ENCODE assay signal across 8 mouse cellular contexts in the genomic region with DNA sequence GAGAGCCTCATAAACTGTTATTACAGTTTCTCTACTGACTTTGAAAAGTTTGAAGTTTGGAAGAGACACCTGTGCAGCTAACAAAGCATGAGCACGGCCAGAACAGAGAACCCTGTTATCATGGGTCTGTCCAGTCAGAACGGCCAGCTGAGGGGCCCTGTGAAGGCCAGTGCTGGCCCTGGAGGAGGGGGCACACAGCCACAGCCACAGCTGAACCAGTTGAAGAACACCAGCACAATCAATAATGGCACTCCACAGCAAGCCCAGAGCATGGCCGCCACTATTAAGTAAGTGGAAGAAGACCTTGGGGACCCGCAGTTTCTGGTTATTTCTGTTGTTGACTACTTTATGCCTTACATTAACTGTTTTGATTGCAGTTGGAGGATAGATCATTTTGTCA. TPM values are rescaled to one million over a fixed set of nuclear protein-coding genes. Genes with fewer than 3 reads are reported as not detected.
A peak's percentile ranks its signal among the peaks of the same experiment; 100 is the strongest.
DNase-seq lines count a peak whose midpoint lies in the region; ATAC-seq lines count a peak whose summit lies in the region.
"Had no signal": no experiment of that assay in that cellular context is flagged by ENCODE, and none has a peak within 500 bp of the region (broad histone marks: within the 10 kb centered on the region; RNA-seq: fewer than 3 reads in every experiment).

No protein-coding gene starts in this region.

- H3K4me1 ChIP-seq in megakaryocyte, embryonic 14.5 days = peaks cover 43% of the 10 kb centered on the region
- peaks cover 25% of the 10 kb centered on the region for H3K4me1 ChIP-seq in heart, embryonic 16.5 days (ENCODE audit: control insufficient read depth, insufficient read depth, low read length)
- H3K4me1 ChIP-seq in limb, embryonic 15.5 days = peaks cover 25% of the 10 kb centered on the region
- peaks cover 20% of the 10 kb centered on the region for H3K4me1 ChIP-seq in stomach, embryonic 15.5 days

- no peak for DNase-seq in urinary bladder, adult 18-20 months (ENCODE audit: low spot score in 2 of 2)
- DNase-seq: thymus, adult 18-20 months had no signal

- H3K4me3 ChIP-seq in megakaryocyte, embryonic 14.5 days (replicated peaks) = peak overlapping the region; percentile 70
- peak overlapping the region; percentile 28 for H3K4me3 ChIP-seq in heart, embryonic 16.5 days (ENCODE audit: low read length)
- H3K4me3 ChIP-seq in limb, embryonic 15.5 days = no peak overlapping the region; the same call in 1 of the 2 replicates
- peak overlapping the region; percentile 13; the same call in 1 of the 2 replicates for H3K4me3 ChIP-seq in stomach, embryonic 15.5 days (replicated peaks)

- H3K9ac ChIP-seq in heart, embryonic 16.5 days (ENCODE audit: low read length) = peak overlapping the region; percentile 30
- H3K9ac ChIP-seq in limb, embryonic 15.5 days = no peak overlapping the region
- no peak overlapping the region for H3K9ac ChIP-seq in stomach, embryonic 15.5 days

- H3K9me3 ChIP-seq in megakaryocyte, embryonic 14.5 days = no peaks in the 10 kb centered on the region
- H3K9me3 ChIP-seq in heart, embryonic 16.5 days (replicated peaks; ENCODE audit: control insufficient read depth, low read length) = no peaks in the 10 kb centered on the region
- no peaks in the 10 kb centered on the region for H3K9me3 ChIP-seq in limb, embryonic 15.5 days
- H3K9me3 ChIP-seq in stomach, embryonic 15.5 days = no peaks in the 10 kb centered on the region

- H3K4me2 ChIP-seq in heart, embryonic 16.5 days (ENCODE audit: low read depth, low read length) = peak overlapping the region; percentile 55
- H3K4me2 ChIP-seq in limb, embryonic 15.5 days = peak overlapping the region; percentile 21
- H3K4me2 ChIP-seq in stomach, embryonic 15.5 days = peak overlapping the region; percentile 57

- H3K36me3 ChIP-seq in megakaryocyte, embryonic 14.5 days (replicated peaks; ENCODE audit: low read length) = peaks cover 52% of the 10 kb centered on the region
- peaks cover 28% of the 10 kb centered on the region for H3K36me3 ChIP-seq in heart, embryonic 16.5 days (ENCODE audit: control insufficient read depth, insufficient read depth)
- H3K36me3 ChIP-seq in limb, embryonic 15.5 days = peaks cover 33% of the 10 kb centered on the region
- peaks cover 26% of the 10 kb centered on the region for H3K36me3 ChIP-seq in stomach, embryonic 15.5 days

- WGBS in heart, embryonic 16.5 days = 41% methylated on average over 4 of the region's 4 CpGs
- 41% methylated on average over 4 of the region's 4 CpGs for WGBS in limb, embryonic 15.5 days
- 45% methylated on average over 4 of the region's 4 CpGs for WGBS in stomach, embryonic 15.5 days

- no peak for ATAC-seq in megakaryocyte, adult 5-6 weeks (ENCODE audit: poor library complexity, severe bottlenecking)
- no peak for ATAC-seq in heart, embryonic 16.5 days (replicated peaks; ENCODE audit: extremely low read depth, insufficient read depth, low FRiP score)
- no peak for ATAC-seq in limb, embryonic 15.5 days (ENCODE audit: insufficient number of reproducible peaks, low FRiP score, low TSS enrichment, low read depth)
- ATAC-seq in stomach, embryonic 15.5 days (ENCODE audit: insufficient read depth, low FRiP score, low read depth) = no peak
- no peak for ATAC-seq in megakaryocyte-erythroid progenitor cell, adult 5-6 weeks (replicated peaks; ENCODE audit: low FRiP score, low TSS enrichment, poor library complexity, severe bottlenecking)

- no peaks in the 10 kb centered on the region for H3K27me3 ChIP-seq in megakaryocyte, embryonic 14.5 days (replicated peaks)
- no peaks in the 10 kb centered on the region for H3K27me3 ChIP-seq in heart, embryonic 16.5 days (ENCODE audit: control insufficient read depth, insufficient read depth, low read length)
- H3K27me3 ChIP-seq in limb, embryonic 15.5 days = no peaks in the 10 kb centered on the region
- no peaks in the 10 kb centered on the region for H3K27me3 ChIP-seq in stomach, embryonic 15.5 days (replicated peaks)

- no peak overlapping the region for H3K27ac ChIP-seq in heart, embryonic 16.5 days (ENCODE audit: low read length)
- no peak overlapping the region for H3K27ac ChIP-seq in limb, embryonic 15.5 days
- H3K27ac ChIP-seq in stomach, embryonic 15.5 days = no peak overlapping the region

RNA-seq across cellular contexts. Expression of gene Ddx6, which starts 2.6 kb away (rescaled TPM):
- polyA plus RNA-seq in megakaryocyte, embryonic 14.5 days (2012; ENCODE audit: insufficient read depth, low replicate concordance) = 4.1 and 10.8 TPM in 2 replicates
- 57.1 and 60.2 TPM in 2 replicates for total RNA-seq in megakaryocyte, adult 5-6 weeks (2015)
- 71.2 and 88.8 TPM in 2 replicates for total RNA-seq in megakaryocyte, adult 5-6 weeks (2017)
- 9.2 and 10.5 TPM in 2 replicates for polyA plus RNA-seq in heart, embryonic 16.5 days (2015; fragmentation: Nextera tagmentation; extraction: Ambion mirVana)
- 17.7 and 18.4 TPM in 2 replicates for polyA plus RNA-seq in limb, embryonic 15.5 days (2015; fragmentation: Nextera tagmentation; extraction: Ambion mirVana)
- polyA plus RNA-seq in stomach, embryonic 15.5 days (2015; fragmentation: Nextera tagmentation; extraction: Ambion mirVana) = 18.6 and 19.8 TPM in 2 replicates
- total RNA-seq in megakaryocyte-erythroid progenitor cell, adult 5-6 weeks (2014; fragmentation: Nextera tagmentation) = 73.6 and 92.1 TPM in 2 replicates
- 76.4 and 93.3 TPM in 2 replicates for total RNA-seq in megakaryocyte-erythroid progenitor cell, adult 5-6 weeks (2017)

RNA-seq across cellular contexts. Expression of gene Cxcr5, which starts 45.6 kb away (rescaled TPM):
- polyA plus RNA-seq in megakaryocyte, embryonic 14.5 days (2012; ENCODE audit: insufficient read depth, low replicate concordance) = not detected in 2 replicates
- not detected in 2 replicates for total RNA-seq in megakaryocyte, adult 5-6 weeks (2015)
- total RNA-seq in megakaryocyte, adult 5-6 weeks (2017) = not detected in 2 replicates
- polyA plus RNA-seq in heart, embryonic 16.5 days (2015; fragmentation: Nextera tagmentation; extraction: Ambion mirVana) = 0.17 and 0.35 TPM in 2 replicates
- polyA plus RNA-seq in limb, embryonic 15.5 days (2015; fragmentation: Nextera tagmentation; extraction: Ambion mirVana) = 0.24 and 0.46 TPM in 2 replicates
- polyA plus RNA-seq in stomach, embryonic 15.5 days (2015; fragmentation: Nextera tagmentation; extraction: Ambion mirVana) = 0.54 and 0.62 TPM in 2 replicates
- 0.54 and 6.2 TPM in 2 replicates for total RNA-seq in megakaryocyte-erythroid progenitor cell, adult 5-6 weeks (2014; fragmentation: Nextera tagmentation)
- total RNA-seq in megakaryocyte-erythroid progenitor cell, adult 5-6 weeks (2017) = 0.08 and 1.8 TPM in 2 replicates
